Mouse (Mus musculus) midbrain, embryonic 15.5 days (tissue): Measurements from ENCODE around the gene Tstd2. TPM values are rescaled to one million over a fixed set of nuclear protein-coding genes. Genes with fewer than 3 reads are reported as not detected.

ENCODE experiments used
- ATAC-seq: fragments of 200-750 bp; cut with Nextera tagmentation; replicated peaks from 2 replicates; pipeline ENCODE4 v1.8.0; 2017; ENCODE audit warnings: moderate TSS enrichment
- H3K27ac ChIP-seq: fragments of 300-500 bp; sonication (generic); 2 replicates; pipeline ENCODE4 v1.5.1; 2015; ENCODE audit warnings: mild to moderate bottlenecking, inconsistent platforms
- H3K27me3 ChIP-seq: fragments of 300-500 bp; sonication (generic); replicated peaks from 2 replicates; pipeline ENCODE4 v1.6.1; 2015; ENCODE audit warnings: inconsistent platforms
- H3K36me3 ChIP-seq: fragments of 300-500 bp; sonication (generic); replicated peaks from 2 replicates; pipeline ENCODE4 v1.6.1; 2015; ENCODE audit warnings: inconsistent platforms
- H3K4me1 ChIP-seq: fragments of 300-500 bp; sonication (generic); 2 replicates; pipeline ENCODE4 v1.6.1; 2015; ENCODE audit warnings: inconsistent platforms
- H3K4me2 ChIP-seq: fragments of 300-500 bp; sonication (generic); 2 replicates; pipeline ENCODE4 v1.6.1; 2015; ENCODE audit warnings: inconsistent platforms, mild to moderate bottlenecking, moderate library complexity
- H3K4me3 ChIP-seq: fragments of 300-500 bp; sonication (generic); 2 replicates; pipeline ENCODE4 v1.5.1; 2015; ENCODE audit warnings: mild to moderate bottlenecking, inconsistent platforms
- H3K9ac ChIP-seq: fragments of 300-500 bp; sonication (generic); 2 replicates; pipeline ENCODE4 v1.6.1; 2015; ENCODE audit warnings: mild to moderate bottlenecking, inconsistent platforms
- H3K9me3 ChIP-seq: fragments of 300-500 bp; sonication (generic); 2 replicates; pipeline ENCODE4 v1.6.1; 2016; ENCODE audit warnings: inconsistent platforms
- WGBS: fragments of 180-500 bp; shearing (Covaris S2); methylation state at CpG from one replicate; pipeline ENCODE4 v1.1.7; 2015; ENCODE audit warnings: mixed read lengths; 5-methylcytosine and 5-hydroxymethylcytosine counted together
- polyA plus RNA-seq: library from polyadenylated mRNA; unstranded; fragments of >200 nt; fragmentation: Nextera tagmentation; extraction: Ambion mirVana; gene quantifications from 2 replicates; pipeline ENCODE4 v1.2.1, GENCODE M21; 2015

Gene Tstd2
- polyA plus RNA-seq, 1 experiment from 2014 or later = 33.9 TPM

DNA sequence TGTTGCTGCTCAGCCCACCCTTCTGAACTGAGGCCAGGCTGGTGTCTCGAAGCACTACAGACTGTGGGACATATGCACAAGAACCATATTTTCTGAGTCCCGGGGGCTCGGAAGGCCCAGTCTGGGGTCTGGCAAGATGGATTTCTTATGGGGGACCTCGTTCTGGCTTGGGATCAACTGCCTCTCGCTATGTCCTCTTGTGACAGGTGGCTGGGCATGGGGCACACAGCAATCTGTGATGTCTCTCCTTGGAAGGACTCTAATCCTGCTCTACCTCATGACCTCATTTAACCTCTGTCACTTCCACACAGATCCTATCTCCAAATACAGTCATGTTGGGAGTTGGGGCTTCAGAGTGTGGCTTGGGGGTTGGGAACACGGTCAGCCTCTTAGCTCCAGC lies 65.9 kb downstream of the Tstd2 start:
- Histone ChIP-seq H3K36me3 (no peaks in the 10 kb centered on the region), H3K9ac (no peak overlapping the region), H3K4me1 (no peaks in the 10 kb centered on the region), H3K4me2 (no peak overlapping the region), H3K27ac (no peak overlapping the region), H3K4me3 (no peak overlapping the region), H3K9me3 (no peaks in the 10 kb centered on the region), H3K27me3 (no peaks in the 10 kb centered on the region)
- ATAC-seq = no peak
- 92% methylated on average over 6 of the region's 6 CpGs for WGBS

DNA sequence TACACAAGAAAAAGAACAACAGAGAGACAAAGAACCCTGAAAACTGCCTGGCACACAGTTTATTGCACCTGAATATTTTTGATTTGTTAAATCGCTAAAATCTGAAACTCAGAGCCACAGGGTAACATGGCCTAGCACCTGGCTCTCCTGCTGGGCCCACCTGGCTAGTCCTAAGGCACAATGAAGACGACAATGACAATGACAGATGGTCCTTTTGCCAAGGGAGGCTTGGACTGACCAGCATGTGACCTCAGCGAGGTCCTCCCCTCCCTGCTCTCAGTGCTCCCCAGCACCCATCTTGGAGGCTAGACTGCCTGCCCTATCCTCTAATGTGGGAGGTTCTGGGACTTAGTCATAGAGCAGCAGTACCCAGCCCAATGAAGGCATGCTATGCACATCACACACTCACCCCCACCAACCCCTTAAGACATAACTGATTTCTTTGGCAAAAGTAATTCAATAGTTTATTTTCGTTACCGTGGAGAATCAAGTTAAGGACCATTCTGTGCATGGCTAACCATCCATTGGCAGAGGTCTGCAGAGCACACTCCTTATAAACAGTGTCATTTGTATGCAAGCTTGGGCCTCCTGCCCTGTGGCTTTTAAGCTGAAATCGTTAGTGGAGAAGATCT lies 68.5 kb downstream of the Tstd2 start:
- no peaks in the 10 kb centered on the region for H3K27me3 ChIP-seq
- ATAC-seq = no peak
- H3K9ac ChIP-seq = no peak overlapping the region
- H3K27ac ChIP-seq = no peak overlapping the region
- no peak overlapping the region for H3K4me3 ChIP-seq
- no peak overlapping the region for H3K4me2 ChIP-seq
- no peaks in the 10 kb centered on the region for H3K4me1 ChIP-seq
- WGBS = 60% methylated on average over 6 of the region's 6 CpGs
- no peaks in the 10 kb centered on the region for H3K9me3 ChIP-seq
- H3K36me3 ChIP-seq = no peaks in the 10 kb centered on the region

DNA sequence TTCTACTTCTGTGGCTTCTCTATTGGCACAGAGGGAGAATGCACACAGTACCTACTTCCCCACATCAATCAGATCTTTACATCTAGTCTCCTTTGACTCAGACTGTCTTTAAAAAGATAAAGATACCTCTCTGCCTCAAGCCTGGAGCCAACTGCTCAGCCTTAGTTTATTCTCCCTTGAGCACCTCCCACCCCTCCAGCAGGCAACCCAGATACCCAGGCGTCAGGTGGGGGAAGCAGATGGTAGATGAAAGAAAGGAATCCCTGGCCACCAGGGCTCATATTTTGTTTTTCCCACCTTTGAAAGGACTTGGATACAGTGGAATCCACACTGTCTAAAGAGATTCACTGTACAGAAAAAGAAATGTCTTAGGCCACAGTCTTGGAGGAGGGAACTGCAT lies 69.9 kb downstream of the Tstd2 start:
- H3K4me2 ChIP-seq = no peak overlapping the region
- H3K4me3 ChIP-seq = no peak overlapping the region
- WGBS = 40% methylated on average over 1 of the region's 1 CpGs
- no peaks in the 10 kb centered on the region for H3K9me3 ChIP-seq
- no peak overlapping the region for H3K9ac ChIP-seq
- H3K4me1 ChIP-seq = no peaks in the 10 kb centered on the region
- no peak for ATAC-seq
- no peaks in the 10 kb centered on the region for H3K36me3 ChIP-seq
- H3K27me3 ChIP-seq = no peaks in the 10 kb centered on the region
- no peak overlapping the region for H3K27ac ChIP-seq

DNA sequence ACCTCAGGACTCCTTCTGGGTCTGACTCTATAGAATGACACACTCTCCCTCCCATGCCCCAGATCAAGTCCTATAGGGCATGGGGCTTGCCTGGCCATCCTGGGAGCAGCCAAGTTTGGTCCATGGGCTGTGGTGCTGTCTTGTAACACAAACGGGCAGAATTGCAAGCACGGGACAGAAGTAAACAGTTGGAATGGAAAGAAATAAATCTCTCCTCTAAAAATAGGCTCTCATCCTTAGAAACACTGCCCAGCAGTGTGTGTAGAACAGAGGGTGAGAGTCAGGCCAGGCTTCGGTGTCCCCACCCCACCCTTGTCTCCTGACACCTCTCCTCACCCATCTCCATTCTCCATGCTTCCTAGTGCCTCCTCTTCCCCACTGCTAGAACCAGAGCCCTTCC lies 70.4 kb downstream of the Tstd2 start:
- WGBS = 88% methylated on average over 3 of the region's 3 CpGs
- H3K4me2 ChIP-seq = no peak overlapping the region

DNA sequence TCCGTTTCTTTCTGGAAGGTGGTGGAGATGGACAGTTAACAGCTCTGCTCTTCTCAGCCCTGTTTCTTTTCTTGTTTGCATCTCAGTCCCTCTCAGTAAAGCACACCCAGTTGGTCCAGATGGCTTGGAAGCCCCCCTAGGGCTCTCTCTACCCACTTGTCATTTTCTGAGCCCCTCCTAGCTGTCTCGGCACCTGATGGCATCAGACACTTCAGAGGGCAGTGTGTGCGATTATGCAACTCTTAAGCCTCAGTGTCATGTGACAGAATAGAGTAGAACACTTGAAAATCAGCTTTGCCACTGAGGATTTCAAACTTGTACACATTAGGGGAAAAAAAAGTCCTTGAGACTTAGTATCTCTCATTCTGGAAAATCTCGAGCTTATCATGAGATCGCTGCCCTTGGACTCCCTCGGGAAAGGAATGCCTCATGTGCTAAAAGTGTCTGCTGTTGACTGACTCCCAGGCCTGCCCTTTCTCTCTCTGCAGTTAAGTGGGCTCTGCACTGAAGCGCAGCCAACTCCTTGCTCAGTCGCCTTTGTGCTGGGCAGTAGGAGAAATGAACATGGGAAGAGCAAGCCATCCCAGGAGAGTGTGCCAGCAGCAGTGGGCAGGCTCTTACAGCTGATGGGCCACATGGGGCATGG lies 72.7 kb downstream of the Tstd2 start:
- H3K36me3 ChIP-seq = no peaks in the 10 kb centered on the region
- no peaks in the 10 kb centered on the region for H3K4me1 ChIP-seq
- ATAC-seq = no peak
- no peak overlapping the region for H3K9ac ChIP-seq
- no peaks in the 10 kb centered on the region for H3K9me3 ChIP-seq
- H3K4me3 ChIP-seq = no peak overlapping the region
- WGBS = 61% methylated on average over 8 of the region's 8 CpGs
- H3K4me2 ChIP-seq = no peak overlapping the region
- no peak overlapping the region for H3K27ac ChIP-seq
- H3K27me3 ChIP-seq = no peaks in the 10 kb centered on the region

More for the DNA sequence above, 70.4 kb downstream of the Tstd2 start:
- Histone ChIP-seq H3K36me3 (no peaks in the 10 kb centered on the region), H3K4me3 (no peak overlapping the region), H3K4me1 (no peaks in the 10 kb centered on the region), H3K9me3 (no peaks in the 10 kb centered on the region), H3K27me3 (no peaks in the 10 kb centered on the region), H3K9ac (no peak overlapping the region), H3K27ac (no peak overlapping the region)
- ATAC-seq = no peak

DNA sequence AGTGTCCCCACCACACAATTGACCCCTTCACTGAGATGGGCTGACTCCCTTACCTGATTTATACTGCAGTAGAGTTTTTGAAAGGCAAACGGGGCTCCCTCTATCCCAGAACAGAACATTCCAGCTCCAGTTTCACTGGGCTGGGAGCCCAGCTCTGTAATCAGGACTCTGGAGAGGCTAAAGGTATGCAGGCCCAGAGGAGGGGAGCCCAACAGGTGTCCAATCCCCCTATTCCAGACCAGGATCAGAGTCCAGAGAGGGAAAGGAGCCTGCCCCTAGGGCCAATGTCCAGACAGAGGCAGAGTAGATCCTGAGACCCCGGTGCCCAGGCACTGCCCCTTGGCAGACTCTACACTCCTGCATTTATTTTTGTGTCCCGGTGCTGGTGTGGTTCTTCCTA lies 73.5 kb downstream of the Tstd2 start:
- Histone ChIP-seq H3K4me3 (no peak overlapping the region), H3K9ac (no peak overlapping the region), H3K27me3 (no peaks in the 10 kb centered on the region), H3K27ac (no peak overlapping the region), H3K9me3 (no peaks in the 10 kb centered on the region), H3K36me3 (no peaks in the 10 kb centered on the region), H3K4me2 (no peak overlapping the region), H3K4me1 (no peaks in the 10 kb centered on the region)
- 82% methylated on average over 3 of the region's 3 CpGs for WGBS
- no peak for ATAC-seq

Other genes starting within 250 kb of the Tstd2 start
- 0.39 and 0.43 TPM in 2 replicates for gene Ccdc180, start 248.4 kb downstream of the Tstd2 start, polyA plus RNA-seq
- 24.4 and 24.5 TPM in 2 replicates for gene Tdrd7, start 173.4 kb downstream of the Tstd2 start, polyA plus RNA-seq
- 0.65 and 0.83 TPM in 2 replicates for gene Tmod1, start 99.8 kb downstream of the Tstd2 start, polyA plus RNA-seq
- gene Ncbp1, start 81 bp downstream of the Tstd2 start, polyA plus RNA-seq = 76.0 TPM in 2 replicates
- gene Xpa, start 57.6 kb upstream of the Tstd2 start, polyA plus RNA-seq = 30.7 and 37.2 TPM in 2 replicates
- gene Foxe1, start 204.9 kb upstream of the Tstd2 start, polyA plus RNA-seq = not detected in 2 replicates